ENCODE assay signal across 9 mouse cellular contexts in the genomic region with DNA sequence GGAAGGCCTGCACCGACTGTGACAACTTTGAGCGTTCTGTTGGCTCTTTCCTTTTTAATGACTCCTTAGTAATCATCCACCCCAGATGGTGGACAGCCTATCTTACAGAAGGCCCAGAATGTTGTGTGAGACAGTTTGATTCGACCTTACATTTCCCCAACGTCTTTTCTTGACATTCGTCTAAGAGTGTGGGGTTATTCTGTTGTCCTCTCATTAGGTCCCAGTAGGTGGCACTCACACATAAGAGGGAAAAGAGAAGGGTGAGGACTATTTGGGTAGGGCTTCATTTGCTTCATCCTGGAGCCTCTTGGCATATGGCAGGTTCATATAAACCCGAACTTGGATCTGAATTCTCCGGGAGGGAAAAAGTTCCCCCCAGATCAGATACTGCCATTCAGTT.
DNase-seq lines count a peak whose midpoint lies in the region.
"Had no signal": no experiment of that assay in that cellular context is flagged by ENCODE, and none has a peak within 500 bp of the region (broad histone marks: within the 10 kb centered on the region; RNA-seq: fewer than 3 reads in every experiment).

No protein-coding gene starts in this region.

- peak; percentile 68 for DNase-seq in layer of hippocampus, adult 11-12 months (ENCODE audit: low spot score)
- DNase-seq in layer of hippocampus, adult 8-10 months (ENCODE audit: low spot score in 2 of 2), result no peak
- DNase-seq in ES-CJ7 (ENCODE audit: low read depth, low spot score) (peak; percentile 52), ZHBTc4 (ENCODE audit: low read depth, low spot score) (peak; percentile 55)
- peak; percentile 17 to 61 for DNase-seq in heart, postnatal 14 days
- peak; percentile 21 for DNase-seq in lung, postnatal 25 days (ENCODE audit: low spot score)
- no peak for DNase-seq in spleen, postnatal 14 days (ENCODE audit: low spot score in 2 of 2)
- no peak for DNase-seq in gastrocnemius, postnatal 14 days
- DNase-seq: liver, embryonic 13.5 days had no signal

- intact Hi-C loops in heart, postnatal 14 days (cut with DNase I), result loop anchor here (1.0 to 5.0 kb wide), 2 partner anchors 154 to 263 kb away; no protein-coding TSS in a partner anchor
- intact Hi-C loops in gastrocnemius, postnatal 14 days (cut with DNase I; ENCODE audit: low total_unique reads), result loop anchor here (2.0 kb wide), 1 partner anchor 154 kb away; no protein-coding TSS in a partner anchor

Comparison
In these comparisons a context has a peak if more than half of its experiments do, and no peak if none do; other contexts are left out.
1. DNase-seq: peak in layer of hippocampus, adult 11-12 months (single experiment), ES-CJ7 (single experiment), ZHBTc4 (single experiment), heart, postnatal 14 days (2 of 2) and lung, postnatal 25 days (single experiment); none in layer of hippocampus, adult 8-10 months (0 of 2), spleen, postnatal 14 days (0 of 2) and gastrocnemius, postnatal 14 days (single experiment).